Mouse (Mus musculus) C2C12 (cell line): ENCODE measurements around the gene Nr1h3.

ENCODE experiments used
- CTCF ChIP-seq: IDR thresholded peaks from one replicate; pipeline ENCODE4 v1.5.1; 2011; ENCODE audit not compliant: control insufficient read depth, insufficient read depth, insufficient read length
- MYOD1 ChIP-seq: IDR thresholded peaks from one replicate; pipeline ENCODE4 v1.6.1; 2011; ENCODE audit warnings: low read depth; ENCODE audit not compliant: control insufficient read depth, insufficient read length
- USF1 ChIP-seq: IDR thresholded peaks from one replicate; pipeline ENCODE4 v1.6.1; 2011; ENCODE audit warnings: low read depth, mild to moderate bottlenecking, control low read depth, moderate library complexity

GRCm38 (mm10) chr2:91190501-91190900, 12.1 kb downstream of the Nr1h3 start:
- TF ChIP-seq CTCF (no peak), USF1 (no peak), MYOD1 (no peak)
